Mouse (Mus musculus) limb, embryonic 14.5 days (tissue): ENCODE data around the gene Wdr81. TPM values are rescaled to one million over a fixed set of nuclear protein-coding genes. Genes with fewer than 3 reads are reported as not detected.

Experiments used
- ATAC-seq: fragments of 200-750 bp; cut with Nextera tagmentation; 2 replicates; pipeline ENCODE4 v1.8.0; 2017; ENCODE audit warnings: low read depth, moderate number of reproducible peaks, moderate TSS enrichment; ENCODE audit not compliant: low FRiP score
- DNase-seq: peaks from one replicate; pipeline ENCODE4 v3.0.0-alpha.2; 2015; ENCODE audit warnings: low spot score
- H3K27ac ChIP-seq: fragments of 300-500 bp; sonication (generic); replicated peaks from 2 replicates; pipeline ENCODE4 v1.5.1; 2014; ENCODE audit warnings: low read depth, mild to moderate bottlenecking, low read length, moderate library complexity, mixed read lengths
- H3K27me3 ChIP-seq: fragments of 300-500 bp; sonication (generic); 2 replicates; pipeline ENCODE4 v1.6.1; 2014; ENCODE audit warnings: low read length, mixed read lengths; ENCODE audit not compliant: control insufficient read depth, insufficient read depth
- H3K36me3 ChIP-seq: fragments of 300-500 bp; sonication (generic); 2 replicates; pipeline ENCODE4 v1.6.1; 2014; ENCODE audit warnings: mild to moderate bottlenecking, low read length, moderate library complexity, mixed read lengths; ENCODE audit not compliant: control insufficient read depth, insufficient read depth
- H3K4me1 ChIP-seq: fragments of 300-500 bp; sonication (generic); 2 replicates; pipeline ENCODE4 v1.6.1; 2014; ENCODE audit warnings: antibody characterized with exemption, low read length, mixed read lengths; ENCODE audit not compliant: control insufficient read depth, insufficient read depth
- H3K4me2 ChIP-seq: fragments of 300-500 bp; sonication (generic); replicated peaks from 2 replicates; pipeline ENCODE4 v1.6.1; 2014; ENCODE audit warnings: low read depth, mild to moderate bottlenecking, low read length, moderate library complexity; ENCODE audit not compliant: severe bottlenecking
- H3K4me3 ChIP-seq: fragments of 300-500 bp; sonication (generic); replicated peaks from 2 replicates; pipeline ENCODE4 v1.5.1; 2014; ENCODE audit warnings: low read length
- H3K9ac ChIP-seq: fragments of 300-500 bp; sonication (generic); 2 replicates; pipeline ENCODE4 v1.6.1; 2014; ENCODE audit warnings: mild to moderate bottlenecking, low read depth, low read length, moderate library complexity; ENCODE audit not compliant: severe bottlenecking
- H3K9me3 ChIP-seq: fragments of 300-500 bp; sonication (generic); 2 replicates; pipeline ENCODE4 v1.6.1; 2016; ENCODE audit warnings: low read length; ENCODE audit not compliant: control insufficient read depth
- POLR2A ChIP-seq: fragments of 200-500 bp; IDR thresholded peaks from 2 replicates; pipeline ENCODE4 v1.8.0; 2012; ENCODE audit warnings: inconsistent platforms, mild to moderate bottlenecking, moderate library complexity, borderline replicate concordance; ENCODE audit not compliant: insufficient read depth, insufficient read length; ENCODE audit errors: extremely low read depth
- WGBS: fragments of 180-500 bp; shearing (Covaris S2); extraction: QIAGEN DNeasy Blood & Tissue Kit; methylation state at CpG from one replicate; pipeline ENCODE4 v1.1.7; 2014; 5-methylcytosine and 5-hydroxymethylcytosine counted together
- polyA plus RNA-seq, 2 experiments: library from polyadenylated mRNA; depleted of rRNA in 1 of 2; stranded (reverse) in 1 of 2; unstranded in 1 of 2; fragments of >200 nt; fragmentation: Nextera tagmentation in 1 of 2; extraction: Ambion mirVana in 1 of 2; gene quantifications; 2 replicates each; pipeline versions ENCODE4 v1.2.1 to v1.2.3; 2012 to 2014

Wdr81 gene
- polyA plus RNA-seq, 2 experiments = 6.6 to 9.0 TPM

DNA sequence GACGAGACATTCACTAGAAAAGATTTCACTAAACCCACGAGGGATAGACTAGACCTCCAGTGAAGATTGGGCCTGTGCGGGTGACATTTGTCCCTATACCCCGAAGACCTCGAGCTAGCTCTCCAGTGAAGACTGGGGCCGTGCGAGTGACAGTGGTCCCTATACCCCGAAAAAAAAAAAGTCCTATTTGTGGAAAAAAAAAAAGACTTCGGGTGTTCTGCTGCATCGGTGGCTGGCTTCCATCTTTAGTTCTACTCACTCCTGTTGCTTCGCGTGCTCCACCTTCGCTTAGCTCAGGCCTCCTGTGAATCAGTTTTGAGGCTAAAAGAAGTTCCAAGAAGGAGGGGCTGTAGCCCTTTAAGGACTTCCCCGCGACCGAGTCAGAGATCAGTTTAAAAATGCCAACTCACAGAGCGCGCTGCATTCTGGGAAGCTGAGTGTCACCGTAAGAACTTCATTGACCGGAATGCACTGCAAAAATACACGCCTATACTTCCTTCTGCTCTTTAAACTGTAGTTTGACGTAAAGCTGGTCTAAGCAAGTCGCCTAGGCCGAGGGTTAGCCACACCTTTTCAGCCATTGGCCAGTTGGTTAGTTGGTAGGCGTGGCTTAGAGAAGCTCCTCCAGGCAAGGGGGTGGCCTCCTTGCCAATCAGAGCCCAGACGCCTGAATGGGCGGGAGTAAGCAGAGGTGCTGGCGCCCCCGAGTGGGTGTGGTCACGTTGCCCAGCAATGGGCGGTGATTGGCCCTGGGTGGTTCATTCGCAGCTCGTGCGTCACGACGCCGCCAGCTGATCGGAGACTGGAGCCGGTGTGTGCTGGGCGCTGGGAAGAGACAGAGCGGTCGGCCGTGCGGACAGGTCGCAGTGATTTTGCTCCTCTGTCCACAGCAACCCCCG lies 6.6 kb upstream of the Wdr81 start, which contains the start of gene Tlcd2:
Tlcd2 (plus strand) TSS at position 872 of the 899 bp plus-strand sequence.
- peaks cover 29% of the 10 kb centered on the region for H3K4me1 ChIP-seq
- peak; percentile 94 for ATAC-seq
- H3K4me2 ChIP-seq = peak within 1 kb of the TSS; percentile 94
- peaks cover 13% of the 10 kb centered on the region for H3K36me3 ChIP-seq
- peak; percentile 100 for DNase-seq
- H3K9me3 ChIP-seq = no peaks in the 10 kb centered on the region
- 0 out of 2 replicates have a peak, but pooled peaks have one; percentile 61 for TF ChIP-seq POLR2A
- H3K27me3 ChIP-seq = no peaks in the 10 kb centered on the region
- H3K27ac ChIP-seq = peak within 1 kb of the TSS; percentile 93
- under 1% methylated on average over 45 of the region's 46 CpGs for WGBS
- peak within 1 kb of the TSS; percentile 57 for H3K9ac ChIP-seq
- peak within 1 kb of the TSS; percentile 75 for H3K4me3 ChIP-seq

DNA sequence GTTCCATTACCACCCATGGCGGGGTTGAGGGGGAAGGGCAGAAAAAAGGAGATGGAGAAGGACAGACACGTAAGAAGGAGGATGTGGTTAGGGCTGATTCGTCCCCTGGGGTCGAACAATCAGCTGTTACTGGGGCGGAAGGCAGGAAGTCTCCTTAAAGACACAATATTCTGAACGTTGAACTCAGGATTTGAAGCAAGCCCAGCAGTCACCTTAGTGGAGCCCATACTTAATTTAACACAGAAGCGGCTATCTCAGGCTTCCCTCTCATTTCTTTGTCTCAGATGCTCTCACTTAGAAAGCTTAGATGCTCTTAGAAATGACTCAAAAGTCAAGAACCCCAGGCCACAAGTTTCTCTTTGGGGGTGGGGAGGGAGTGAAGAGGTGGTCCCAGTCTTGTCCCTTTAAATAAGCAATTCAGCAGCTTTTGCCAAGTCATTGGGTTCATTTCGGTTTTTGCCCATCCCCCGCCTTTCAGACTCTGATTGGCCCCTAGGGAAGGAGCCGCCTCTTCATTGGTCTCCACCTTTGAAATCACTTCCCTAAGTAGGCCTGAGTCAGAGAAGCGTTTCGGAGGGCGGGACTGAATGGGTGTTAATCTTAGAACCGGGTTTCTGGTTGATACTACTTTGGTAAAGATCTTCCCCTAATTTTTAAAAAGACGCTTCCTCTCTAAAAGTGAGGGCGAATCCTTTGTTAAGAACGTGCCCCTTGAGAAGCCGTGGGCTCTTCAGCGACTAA lies 5.8 kb upstream of the Wdr81 start:
- DNase-seq (peak; percentile 92), ATAC-seq (no peak)
- no peaks in the 10 kb centered on the region for H3K9me3 ChIP-seq
- H3K36me3 ChIP-seq = peaks cover 6% of the 10 kb centered on the region
- peak overlapping the region; percentile 75 for H3K4me3 ChIP-seq
- no peak for TF ChIP-seq POLR2A
- H3K9ac ChIP-seq = peak overlapping the region; percentile 44
- peak overlapping the region; percentile 74 for H3K4me2 ChIP-seq
- no peaks in the 10 kb centered on the region for H3K27me3 ChIP-seq
- H3K4me1 ChIP-seq = peaks cover 29% of the 10 kb centered on the region
- WGBS = 2% methylated on average over 19 of the region's 19 CpGs
- H3K27ac ChIP-seq = peak overlapping the region; percentile 93

DNA sequence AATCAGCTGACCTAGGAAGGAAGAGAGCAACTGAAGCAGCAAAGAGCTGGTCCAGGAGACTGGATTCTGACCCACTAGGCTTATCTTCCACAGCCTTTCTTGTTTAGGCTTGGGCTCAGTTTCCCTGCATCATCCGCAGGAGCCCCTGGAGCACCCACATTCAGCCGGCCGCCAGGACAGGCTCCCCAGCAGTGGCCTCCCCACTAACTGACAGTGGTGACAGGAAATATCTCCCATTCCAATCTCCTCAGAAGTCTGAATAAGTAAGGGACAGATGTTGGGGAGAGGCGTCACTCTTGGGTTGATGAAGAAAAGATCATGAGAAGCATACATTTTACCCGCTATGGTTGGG lies 5.2 kb upstream of the Wdr81 start:
- Histone ChIP-seq H3K4me1 (peaks cover 32% of the 10 kb centered on the region), H3K9ac (no peak overlapping the region), H3K9me3 (no peaks in the 10 kb centered on the region), H3K4me2 (peak overlapping the region; percentile 74), H3K27me3 (no peaks in the 10 kb centered on the region), H3K27ac (peak overlapping the region; percentile 93), H3K36me3 (0 out of 2 replicates have a peak, but pooled peaks cover under 1% of the 10 kb centered on the region), H3K4me3 (peak overlapping the region; percentile 75; the same call in 1 of the 2 replicates)
- WGBS = 34% methylated on average over 5 of the region's 5 CpGs
- DNase-seq (no peak), ATAC-seq (no peak)
- TF ChIP-seq POLR2A = no peak

DNA sequence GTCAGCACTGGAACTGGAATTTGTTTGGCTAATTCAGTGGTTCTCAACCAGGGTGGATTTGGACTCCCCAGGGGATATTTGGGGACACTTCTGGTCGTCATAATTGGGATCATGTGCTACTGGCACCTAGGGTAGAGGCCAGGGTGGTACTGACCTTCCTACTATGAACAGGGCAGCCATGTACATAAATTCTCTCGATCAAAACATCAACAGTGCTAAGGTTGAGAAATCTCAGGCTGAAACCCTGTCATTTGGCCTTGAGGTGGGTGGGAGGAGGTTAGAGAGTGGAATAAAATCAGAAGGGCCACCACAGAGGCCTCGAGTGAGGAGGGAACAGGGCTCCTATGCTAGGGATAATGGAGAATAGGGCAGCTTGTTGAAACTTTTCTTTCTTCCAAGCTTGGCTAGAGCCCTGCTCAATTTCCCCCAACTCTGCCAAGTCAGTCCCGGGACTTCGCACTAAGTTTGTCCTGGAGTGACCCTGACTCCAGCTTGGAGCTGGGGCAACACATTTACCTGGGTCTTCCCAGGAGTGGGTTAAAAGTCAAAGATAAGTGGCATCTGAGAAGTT lies 4.7 kb upstream of the Wdr81 start:
- no peak overlapping the region for H3K9ac ChIP-seq
- H3K4me3 ChIP-seq = no peak overlapping the region
- 79% methylated on average over 5 of the region's 5 CpGs for WGBS
- no peak overlapping the region for H3K4me2 ChIP-seq
- ATAC-seq (no peak), DNase-seq (no peak)
- no peaks in the 10 kb centered on the region for H3K27me3 ChIP-seq
- H3K36me3 ChIP-seq = no peaks in the 10 kb centered on the region
- H3K27ac ChIP-seq = no peak overlapping the region
- H3K4me1 ChIP-seq = peaks cover 33% of the 10 kb centered on the region
- no peaks in the 10 kb centered on the region for H3K9me3 ChIP-seq
- TF ChIP-seq POLR2A = no peak

DNA sequence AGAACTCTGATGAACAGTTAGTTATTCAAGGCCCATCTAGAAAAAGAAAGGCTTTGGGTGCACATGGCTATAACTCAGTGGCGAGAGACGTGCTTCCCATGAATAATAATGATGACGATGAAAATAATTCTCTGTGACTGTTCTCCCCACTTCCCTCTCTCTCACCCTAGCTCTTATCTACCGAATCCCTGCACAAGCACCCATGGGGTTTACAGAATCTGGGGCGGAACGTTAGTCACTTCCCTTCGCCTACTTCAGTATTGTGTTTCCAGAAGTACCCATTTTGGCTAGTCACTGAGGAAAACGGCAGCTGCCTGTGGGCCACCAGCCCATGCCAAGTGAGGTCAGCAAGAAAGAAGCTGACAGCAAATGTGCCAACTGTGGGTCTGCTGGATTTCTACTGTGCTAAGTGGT lies 4.1 kb upstream of the Wdr81 start:
- no peaks in the 10 kb centered on the region for H3K36me3 ChIP-seq
- H3K9ac ChIP-seq = no peak overlapping the region
- peaks cover 38% of the 10 kb centered on the region for H3K4me1 ChIP-seq
- DNase-seq = no peak
- TF ChIP-seq POLR2A = no peak
- H3K4me2 ChIP-seq = no peak overlapping the region
- no peak for ATAC-seq
- H3K27me3 ChIP-seq = no peaks in the 10 kb centered on the region
- no peak overlapping the region for H3K27ac ChIP-seq
- H3K4me3 ChIP-seq = no peak overlapping the region
- no peaks in the 10 kb centered on the region for H3K9me3 ChIP-seq
- 78% methylated on average over 8 of the region's 8 CpGs for WGBS
